In genomic region chr14:19041984-19042760, GRCm38 (mm10) we compare ENCODE assay signal across 8 mouse cellular contexts.
A peak's percentile ranks its signal among the peaks of the same experiment; 100 is the strongest.
DNase-seq lines count a peak whose midpoint lies in the region; ATAC-seq and TF ChIP-seq lines count a peak whose summit lies in the region.

No protein-coding gene starts in this region.

- no peak for TF ChIP-seq EP300 in ES-Bruce4 (IDR thresholded peaks at IDR 0.05; ENCODE audit: insufficient read depth, low read depth, low read length)

- peak overlapping the region; percentile 54 for H3K9ac ChIP-seq in ES-Bruce4 (ENCODE audit: low read depth, poor library complexity, severe bottlenecking)
- H3K9ac ChIP-seq in embryonic facial prominence, embryonic 12.5 days, result peak overlapping the region; percentile 44; the same call in 1 of the 2 replicates
- H3K9ac ChIP-seq in heart, embryonic 15.5 days, result no peak overlapping the region
- no peak overlapping the region for H3K9ac ChIP-seq in liver, embryonic 16.5 days (ENCODE audit: low read depth, low read length)
- peak overlapping the region; percentile 54 for H3K9ac ChIP-seq in neural tube, embryonic 14.5 days (replicated peaks; ENCODE audit: low read depth, low read length)

- 3% methylated on average over 49 of the region's 49 CpGs for WGBS in embryonic facial prominence, embryonic 12.5 days
- 3% methylated on average over 46 of the region's 49 CpGs for WGBS in heart, embryonic 15.5 days
- WGBS in liver, embryonic 16.5 days (ENCODE audit: insufficient replicate concordance), result 2% methylated on average over 49 of the region's 49 CpGs
- WGBS in neural tube, embryonic 14.5 days, result 3% methylated on average over 49 of the region's 49 CpGs

- TF ChIP-seq POLR2A in ES-Bruce4 (IDR thresholded peaks at IDR 0.05; ENCODE audit: insufficient read depth, low read length), result no peak

- no peaks in the 10 kb centered on the region for H3K4me1 ChIP-seq in ES-Bruce4 (ENCODE audit: control insufficient read depth, insufficient read depth, low read length)
- no peaks in the 10 kb centered on the region for H3K4me1 ChIP-seq in embryonic facial prominence, embryonic 12.5 days
- peaks cover 9% of the 10 kb centered on the region for H3K4me1 ChIP-seq in heart, embryonic 15.5 days (replicated peaks)
- no peaks in the 10 kb centered on the region for H3K4me1 ChIP-seq in liver, embryonic 16.5 days (ENCODE audit: control insufficient read depth, low read depth, low read length)
- no peaks in the 10 kb centered on the region for H3K4me1 ChIP-seq in neural tube, embryonic 14.5 days (ENCODE audit: control insufficient read depth, insufficient read depth, low read length)

- ATAC-seq in embryonic facial prominence, embryonic 12.5 days (ENCODE audit: insufficient number of reproducible peaks, insufficient read depth, low FRiP score, low TSS enrichment), result peak; percentile 69
- ATAC-seq in heart, embryonic 15.5 days (replicated peaks; ENCODE audit: insufficient number of reproducible peaks, insufficient read depth, low FRiP score, low read depth), result peak; percentile 29; the same call in 1 of the 2 replicates
- no peak for ATAC-seq in liver, embryonic 16.5 days (ENCODE audit: low read depth)
- peak; percentile 96 for ATAC-seq in neural tube, embryonic 14.5 days (ENCODE audit: low read depth)

- peak; percentile 75 for TF ChIP-seq CTCF in ES-Bruce4 (IDR thresholded peaks at IDR 0.05; ENCODE audit: low read depth, low read length)

- peak; percentile 27 to 35 for DNase-seq in adrenal gland, postnatal 4 days (ENCODE audit: low spot score in 2 of 2)
- DNase-seq in kidney, postnatal 36 days, result peak; percentile 9 to 55
- DNase-seq in urinary bladder, postnatal 25 days (ENCODE audit: low spot score), result peak; percentile 56

- H3K27me3 ChIP-seq in ES-Bruce4 (ENCODE audit: control insufficient read depth, insufficient read depth, low read length, poor library complexity, severe bottlenecking), result no peaks in the 10 kb centered on the region
- H3K27me3 ChIP-seq in embryonic facial prominence, embryonic 12.5 days, result no peaks in the 10 kb centered on the region
- no peaks in the 10 kb centered on the region for H3K27me3 ChIP-seq in heart, embryonic 15.5 days
- H3K27me3 ChIP-seq in liver, embryonic 16.5 days (ENCODE audit: control insufficient read depth, insufficient read depth, low read depth, low read length), result no peaks in the 10 kb centered on the region
- H3K27me3 ChIP-seq in neural tube, embryonic 14.5 days (ENCODE audit: control insufficient read depth, insufficient read depth, low read length), result no peaks in the 10 kb centered on the region

- H3K9me3 ChIP-seq in ES-Bruce4 (replicated peaks; ENCODE audit: control insufficient read depth, insufficient read depth, low read length, poor library complexity, severe bottlenecking), result no peaks in the 10 kb centered on the region
- 0 out of 2 replicates have a peak, but pooled peaks cover 3% of the 10 kb centered on the region for H3K9me3 ChIP-seq in embryonic facial prominence, embryonic 12.5 days
- H3K9me3 ChIP-seq in heart, embryonic 15.5 days (replicated peaks), result no peaks in the 10 kb centered on the region
- H3K9me3 ChIP-seq in liver, embryonic 16.5 days (replicated peaks; ENCODE audit: control insufficient read depth, low read length), result no peaks in the 10 kb centered on the region
- no peaks in the 10 kb centered on the region for H3K9me3 ChIP-seq in neural tube, embryonic 14.5 days (ENCODE audit: control insufficient read depth, low read length)

- H3K27ac ChIP-seq in ES-Bruce4 (ENCODE audit: insufficient read depth, low read length), result no peak overlapping the region
- H3K27ac ChIP-seq in embryonic facial prominence, embryonic 12.5 days, result no peak overlapping the region
- no peak overlapping the region for H3K27ac ChIP-seq in heart, embryonic 15.5 days
- H3K27ac ChIP-seq in liver, embryonic 16.5 days (ENCODE audit: low read length), result no peak overlapping the region
- no peak overlapping the region for H3K27ac ChIP-seq in neural tube, embryonic 14.5 days (ENCODE audit: low read depth, low read length)

- H3K4me3 ChIP-seq in ES-Bruce4 (ENCODE audit: low read depth, low read length), result peak overlapping the region; percentile 77
- H3K4me3 ChIP-seq in embryonic facial prominence, embryonic 12.5 days, result peak overlapping the region; percentile 37
- H3K4me3 ChIP-seq in heart, embryonic 15.5 days, result peak overlapping the region; percentile 41
- peak overlapping the region; percentile 21; the same call in 1 of the 2 replicates for H3K4me3 ChIP-seq in liver, embryonic 16.5 days (ENCODE audit: low read depth, low read length)
- H3K4me3 ChIP-seq in neural tube, embryonic 14.5 days (ENCODE audit: low read depth, low read length), result peak overlapping the region; percentile 48

- peak overlapping the region; percentile 73 for H3K4me2 ChIP-seq in embryonic facial prominence, embryonic 12.5 days (replicated peaks)
- peak overlapping the region; percentile 77 for H3K4me2 ChIP-seq in heart, embryonic 15.5 days
- H3K4me2 ChIP-seq in liver, embryonic 16.5 days (ENCODE audit: low read depth, low read length), result peak overlapping the region; percentile 49
- peak overlapping the region; percentile 88 for H3K4me2 ChIP-seq in neural tube, embryonic 14.5 days (ENCODE audit: low read depth, low read length)

- no peaks in the 10 kb centered on the region for H3K36me3 ChIP-seq in ES-Bruce4 (ENCODE audit: control insufficient read depth, insufficient read depth, low read length, poor library complexity, severe bottlenecking)
- no peaks in the 10 kb centered on the region for H3K36me3 ChIP-seq in embryonic facial prominence, embryonic 12.5 days
- no peaks in the 10 kb centered on the region for H3K36me3 ChIP-seq in heart, embryonic 15.5 days
- no peaks in the 10 kb centered on the region for H3K36me3 ChIP-seq in liver, embryonic 16.5 days (ENCODE audit: control insufficient read depth, insufficient read depth)
- H3K36me3 ChIP-seq in neural tube, embryonic 14.5 days (ENCODE audit: control insufficient read depth, insufficient read depth, low read length), result no peaks in the 10 kb centered on the region

Comparison
In these comparisons a context has a peak if more than half of its experiments do, and no peak if none do; other contexts are left out.
1. H3K4me3 ChIP-seq: peak in every context shown above with its lines; median percentile 77 in ES-Bruce4; 48 in neural tube, embryonic 14.5 days; 41 in heart, embryonic 15.5 days; 37 in embryonic facial prominence, embryonic 12.5 days; 21 in liver, embryonic 16.5 days.
2. H3K9ac ChIP-seq: peak in ES-Bruce4 (single experiment), embryonic facial prominence, embryonic 12.5 days (single experiment) and neural tube, embryonic 14.5 days (single experiment); none in heart, embryonic 15.5 days (single experiment) and liver, embryonic 16.5 days (single experiment).
3. Peak in every context shown above with its lines, with median percentiles within 50 percentile points of each other: DNase-seq and H3K4me2 ChIP-seq.